Mouse (Mus musculus): ENCODE results near the gene H2al1e.
"Not testable (repeated sequence)": the region's sequence is repeated elsewhere in the genome, so short reads cannot be mapped to it uniquely, and the experiment has no call there.

H2al1e gene

DNA sequence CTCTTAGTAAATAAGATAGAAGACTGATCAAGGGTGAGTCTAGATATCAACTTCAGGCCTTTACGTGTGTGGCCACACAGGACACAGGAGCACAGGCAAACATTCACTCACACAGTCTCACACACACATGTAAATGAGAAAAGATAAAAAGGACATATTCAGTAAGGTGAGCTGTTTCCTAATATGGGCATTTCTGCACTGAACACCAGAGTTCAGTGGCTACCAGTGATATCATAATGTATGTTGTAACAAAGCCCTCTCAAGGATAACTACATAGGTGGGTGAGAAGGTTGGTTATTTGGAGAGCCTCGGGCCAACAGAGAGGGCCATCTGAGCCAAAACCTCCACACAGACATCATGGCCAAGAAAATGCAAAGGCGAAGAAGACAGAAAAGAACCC lies at the start of gene H2al1e:
TSS of gene H2al1e (plus strand) at position 301 of the 400 bp plus-strand sequence.
- DNase-seq (ENCODE audit: low read depth, low spot score) = not testable (repeated sequence)

DNA sequence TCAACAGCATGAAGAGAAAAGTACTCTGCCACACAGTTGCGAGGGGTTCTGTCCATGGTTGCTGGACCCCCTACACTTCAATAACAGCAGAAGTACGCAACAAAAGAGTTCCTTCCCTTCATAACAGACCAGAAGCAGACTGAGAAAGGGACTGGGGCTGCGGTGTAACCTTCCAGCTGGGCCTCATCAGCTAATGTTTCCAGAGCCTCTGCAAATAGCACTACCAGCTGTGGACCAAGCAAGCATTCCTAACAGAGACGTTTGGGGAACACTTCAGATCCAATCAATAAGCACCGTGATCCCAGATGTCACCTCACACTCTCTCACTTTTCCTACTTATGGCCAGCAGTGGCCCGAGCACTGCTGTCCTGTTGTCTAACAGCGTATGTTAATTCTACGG lies 46.8 kb upstream of the H2al1e start:
- no peak for DNase-seq (ENCODE audit: low read depth, low spot score)

GRCm38 (mm10) chrX:11267791-11268190 lies 43.9 kb upstream of the H2al1e start:
- DNase-seq (ENCODE audit: low read depth, low spot score) = no peak

GRCm38 (mm10) chrX:11269074-11269473 lies 42.7 kb upstream of the H2al1e start:
- DNase-seq (ENCODE audit: low read depth, low spot score) = no peak

GRCm38 (mm10) chrX:11273190-11273589 lies 38.5 kb upstream of the H2al1e start:
- DNase-seq (ENCODE audit: low read depth, low spot score) = no peak

DNA sequence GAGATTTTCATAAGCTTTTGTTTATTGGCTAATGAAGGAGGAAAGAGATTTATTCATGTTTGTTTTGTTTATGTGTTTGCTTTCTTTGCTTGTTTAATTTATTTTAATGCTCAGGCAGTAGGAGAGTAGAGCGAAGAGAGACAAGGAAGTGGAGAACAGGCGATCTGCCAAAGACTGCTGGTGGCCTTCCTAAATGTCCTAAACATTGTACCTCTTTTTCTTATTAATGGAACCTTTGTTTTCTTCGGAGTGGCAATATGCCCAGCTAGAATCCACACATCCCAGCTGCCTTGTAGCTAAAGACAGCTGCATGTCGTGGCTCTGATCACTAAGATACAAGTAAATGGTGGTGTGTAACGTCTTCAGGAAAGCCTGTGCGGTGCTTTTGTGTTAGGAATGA lies 34.7 kb upstream of the H2al1e start:
- DNase-seq (ENCODE audit: low read depth, low spot score) = no peak

DNA sequence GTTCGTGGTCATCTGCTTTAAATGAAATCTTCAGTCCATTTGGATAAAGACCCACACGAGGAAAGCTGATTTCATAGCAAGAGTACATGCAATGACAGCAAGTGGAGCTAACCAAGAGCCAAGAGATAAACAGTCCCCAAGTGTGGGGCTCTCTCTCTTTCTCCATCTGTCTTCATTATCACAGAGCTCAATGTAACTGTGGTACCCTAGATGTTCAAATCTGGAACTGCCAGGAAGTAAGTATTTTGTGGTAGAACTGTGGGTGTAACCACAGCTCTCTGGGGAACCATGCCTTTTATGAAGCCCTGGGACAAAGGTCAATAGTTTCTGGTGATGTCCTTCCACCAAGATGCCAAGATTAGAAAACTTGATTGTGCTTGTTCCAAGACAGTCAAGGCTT lies 31.0 kb upstream of the H2al1e start:
- no peak for DNase-seq (ENCODE audit: low read depth, low spot score)

GRCm38 (mm10) chrX:11288306-11288882 lies 23.3 kb upstream of the H2al1e start:
- DNase-seq (ENCODE audit: low read depth, low spot score) = peak; percentile 7

GRCm38 (mm10) chrX:11289244-11289643 lies 22.5 kb upstream of the H2al1e start:
- DNase-seq (ENCODE audit: low read depth, low spot score) = peak; percentile 83

GRCm38 (mm10) chrX:11298957-11299356 lies 12.8 kb upstream of the H2al1e start, which contains the start of gene H2al1a:
H2al1a (plus strand) TSS chrX:11299257.
- DNase-seq (ENCODE audit: low read depth, low spot score) = not testable (repeated sequence)

DNA sequence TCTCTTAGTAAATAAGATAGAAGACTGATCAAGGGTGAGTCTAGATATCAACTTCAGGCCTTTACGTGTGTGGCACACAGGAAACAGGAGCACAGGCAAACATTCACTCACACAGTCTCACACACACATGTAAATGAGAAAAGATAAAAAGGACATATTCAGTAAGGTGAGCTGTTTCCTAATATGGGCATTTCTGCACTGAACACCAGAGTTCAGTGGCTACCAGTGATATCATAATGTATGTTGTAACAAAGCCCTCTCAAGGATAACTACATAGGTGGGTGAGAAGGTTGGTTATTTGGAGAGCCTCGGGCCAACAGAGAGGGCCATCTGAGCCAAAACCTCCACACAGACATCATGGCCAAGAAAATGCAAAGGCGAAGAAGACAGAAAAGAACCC lies 9.6 kb upstream of the H2al1e start, which contains the start of gene H2al1b:
TSS of gene H2al1b (plus strand) at position 301 of the 400 bp plus-strand sequence.
- not testable (repeated sequence) for DNase-seq (ENCODE audit: low read depth, low spot score)

DNA sequence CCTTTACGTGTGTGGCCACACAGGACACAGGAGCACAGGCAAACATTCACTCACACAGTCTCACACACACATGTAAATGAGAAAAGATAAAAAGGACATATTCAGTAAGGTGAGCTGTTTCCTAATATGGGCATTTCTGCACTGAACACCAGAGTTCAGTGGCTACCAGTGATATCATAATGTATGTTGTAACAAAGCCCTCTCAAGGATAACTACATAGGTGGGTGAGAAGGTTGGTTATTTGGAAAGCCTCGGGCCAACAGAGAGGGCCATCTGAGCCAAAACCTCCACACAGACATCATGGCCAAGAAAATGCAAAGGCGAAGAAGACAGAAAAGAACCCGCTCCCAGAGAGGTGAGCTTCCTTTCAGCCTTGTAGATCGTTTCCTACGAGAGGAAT lies 6.4 kb upstream of the H2al1e start, which contains the start of gene H2al1c:
TSS of gene H2al1c (plus strand) at position 301 of the 400 bp plus-strand sequence.
- not testable (repeated sequence) for DNase-seq (ENCODE audit: low read depth, low spot score)

DNA sequence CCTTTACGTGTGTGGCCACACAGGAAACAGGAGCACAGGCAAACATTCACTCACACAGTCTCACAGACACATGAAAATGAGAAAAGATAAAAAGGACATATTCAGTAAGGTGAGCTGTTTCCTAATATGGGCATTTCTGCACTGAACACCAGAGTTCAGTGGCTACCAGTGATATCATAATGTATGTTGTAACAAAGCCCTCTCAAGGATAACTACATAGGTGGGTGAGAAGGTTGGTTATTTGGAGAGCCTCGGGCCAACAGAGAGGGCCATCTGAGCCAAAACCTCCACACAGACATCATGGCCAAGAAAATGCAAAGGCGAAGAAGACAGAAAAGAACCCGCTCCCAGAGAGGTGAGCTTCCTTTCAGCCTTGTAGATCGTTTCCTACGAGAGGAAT lies 3.2 kb upstream of the H2al1e start, which contains the start of gene H2al1d:
TSS of gene H2al1d (plus strand) at position 301 of the 400 bp plus-strand sequence.
- not testable (repeated sequence) for DNase-seq (ENCODE audit: low read depth, low spot score)

DNA sequence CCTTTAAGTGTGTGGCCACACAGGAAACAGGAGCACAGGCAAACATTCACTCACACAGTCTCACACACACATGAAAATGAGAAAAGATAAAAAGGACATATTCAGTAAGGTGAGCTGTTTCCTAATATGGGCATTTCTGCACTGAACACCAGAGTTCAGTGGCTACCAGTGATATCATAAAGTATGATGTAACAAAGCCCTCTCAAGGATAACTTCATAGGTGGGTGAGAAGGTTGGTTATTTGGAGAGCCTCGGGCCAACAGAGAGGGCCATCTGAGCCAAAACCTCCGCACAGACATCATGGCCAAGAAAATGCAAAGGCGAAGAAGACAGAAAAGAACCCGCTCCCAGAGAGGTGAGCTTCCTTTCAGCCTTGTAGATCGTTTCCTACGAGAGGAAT lies 3.1 kb downstream of the H2al1e start, which contains the start of gene H2al1f:
TSS of gene H2al1f (plus strand) at position 301 of the 400 bp plus-strand sequence.
- DNase-seq (ENCODE audit: low read depth, low spot score) = not testable (repeated sequence)

DNA sequence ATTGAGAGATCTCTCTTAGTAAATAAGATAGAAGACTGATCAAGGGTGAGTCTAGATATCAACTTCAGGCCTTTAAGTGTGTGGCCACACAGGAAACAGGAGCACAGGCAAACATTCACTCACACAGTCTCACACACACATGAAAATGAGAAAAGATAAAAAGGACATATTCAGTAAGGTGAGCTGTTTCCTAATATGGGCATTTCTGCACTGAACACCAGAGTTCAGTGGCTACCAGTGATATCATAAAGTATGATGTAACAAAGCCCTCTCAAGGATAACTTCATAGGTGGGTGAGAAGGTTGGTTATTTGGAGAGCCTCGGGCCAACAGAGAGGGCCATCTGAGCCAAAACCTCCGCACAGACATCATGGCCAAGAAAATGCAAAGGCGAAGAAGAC lies 6.2 kb downstream of the H2al1e start, which contains the start of gene H2al1g:
TSS of gene H2al1g (plus strand) at position 301 of the 400 bp plus-strand sequence.
- DNase-seq (ENCODE audit: low read depth, low spot score) = not testable (repeated sequence)

DNA sequence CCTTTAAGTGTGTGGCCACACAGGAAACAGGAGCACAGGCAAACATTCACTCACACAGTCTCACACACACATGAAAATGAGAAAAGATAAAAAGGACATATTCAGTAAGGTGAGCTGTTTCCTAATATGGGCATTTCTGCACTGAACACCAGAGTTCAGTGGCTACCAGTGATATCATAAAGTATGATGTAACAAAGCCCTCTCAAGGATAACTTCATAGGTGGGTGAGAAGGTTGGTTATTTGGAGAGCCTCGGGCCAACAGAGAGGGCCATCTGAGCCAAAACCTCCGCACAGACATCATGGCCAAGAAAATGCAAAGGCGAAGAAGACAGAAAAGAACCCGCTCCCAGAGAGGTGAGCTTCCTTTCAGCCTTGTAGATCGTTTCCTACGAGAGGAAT lies 9.5 kb downstream of the H2al1e start, which contains the start of gene H2al1h:
TSS of gene H2al1h (plus strand) at position 301 of the 400 bp plus-strand sequence.
- DNase-seq (ENCODE audit: low read depth, low spot score) = not testable (repeated sequence)

DNA sequence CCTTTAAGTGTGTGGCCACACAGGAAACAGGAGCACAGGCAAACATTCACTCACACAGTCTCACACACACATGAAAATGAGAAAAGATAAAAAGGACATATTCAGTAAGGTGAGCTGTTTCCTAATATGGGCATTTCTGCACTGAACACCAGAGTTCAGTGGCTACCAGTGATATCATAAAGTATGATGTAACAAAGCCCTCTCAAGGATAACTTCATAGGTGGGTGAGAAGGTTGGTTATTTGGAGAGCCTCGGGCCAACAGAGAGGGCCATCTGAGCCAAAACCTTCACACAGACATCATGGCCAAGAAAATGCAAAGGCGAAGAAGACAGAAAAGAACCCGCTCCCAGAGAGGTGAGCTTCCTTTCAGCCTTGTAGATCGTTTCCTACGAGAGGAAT lies 12.6 kb downstream of the H2al1e start, which contains the start of gene H2al1i:
TSS of gene H2al1i (plus strand) at position 301 of the 400 bp plus-strand sequence.
- DNase-seq (ENCODE audit: low read depth, low spot score) = not testable (repeated sequence)

DNA sequence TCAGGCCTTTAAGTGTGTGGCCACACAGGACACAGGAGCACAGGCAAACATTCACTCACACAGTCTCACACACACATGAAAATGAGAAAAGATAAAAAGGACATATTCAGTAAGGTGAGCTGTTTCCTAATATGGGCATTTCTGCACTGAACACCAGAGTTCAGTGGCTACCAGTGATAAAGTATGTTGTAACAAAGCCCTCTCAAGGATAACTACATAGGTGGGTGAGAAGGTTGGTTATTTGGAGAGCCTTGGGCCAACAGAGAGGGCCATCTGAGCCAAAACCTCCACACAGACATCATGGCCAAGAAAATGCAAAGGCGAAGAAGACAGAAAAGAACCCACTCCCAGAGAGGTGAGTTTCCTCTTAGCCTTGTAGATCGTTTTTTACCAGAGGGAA lies 15.8 kb downstream of the H2al1e start, which contains the start of gene H2al1j:
TSS of gene H2al1j (plus strand) at position 301 of the 400 bp plus-strand sequence.
- DNase-seq (ENCODE audit: low read depth, low spot score) = not testable (repeated sequence)

DNA sequence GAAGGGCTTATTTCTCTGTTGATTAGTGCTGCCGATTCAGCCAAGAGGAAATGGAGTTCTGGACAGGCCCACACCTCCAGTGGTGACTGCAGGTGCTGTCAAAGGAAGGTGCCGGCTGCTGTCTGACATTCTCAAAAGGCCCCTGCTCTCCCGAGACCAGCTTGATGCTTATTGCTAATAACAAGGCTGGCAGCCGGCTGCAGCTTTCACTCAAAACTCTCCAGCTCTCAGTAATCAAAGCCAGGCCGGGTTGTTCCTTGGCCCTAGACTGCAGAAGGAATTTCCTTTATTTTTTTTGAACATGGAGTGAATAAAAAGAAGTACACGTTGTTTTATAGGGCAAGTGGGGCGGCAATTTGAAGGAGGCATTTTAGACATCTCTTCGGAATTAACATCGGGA lies 34.0 kb downstream of the H2al1e start:
- DNase-seq (ENCODE audit: low read depth, low spot score) = no peak

- DNase-seq (ENCODE audit: low read depth, low spot score) = no peak
These were observed 35.0 kb downstream of the H2al1e start for GRCm38 (mm10) chrX:11346756-11347155.

DNA sequence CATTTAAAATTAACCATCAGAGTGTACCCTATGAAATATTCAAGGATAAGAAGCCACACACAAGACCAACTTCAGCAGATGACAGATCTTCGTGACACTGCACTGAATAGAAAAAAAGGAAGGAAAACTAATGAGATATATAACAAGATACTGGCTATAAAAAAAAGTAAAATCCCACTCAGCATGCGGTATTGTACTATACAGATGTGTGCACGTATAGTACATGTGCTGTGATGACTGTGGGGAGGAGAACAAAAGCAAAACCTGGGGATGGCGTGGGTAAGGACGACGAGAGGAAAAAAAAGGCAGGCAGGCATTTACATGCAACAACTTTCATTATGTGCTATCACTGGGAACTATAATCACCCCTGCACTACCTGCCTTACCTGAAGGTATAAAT lies 49.1 kb downstream of the H2al1e start:
- no peak for DNase-seq (ENCODE audit: low read depth, low spot score)

- no peak for DNase-seq (ENCODE audit: low read depth, low spot score)
These were observed 49.5 kb downstream of the H2al1e start for GRCm38 (mm10) chrX:11361261-11361660.
